Mouse (Mus musculus): ENCODE measurements around the gene Zswim5. TPM values are rescaled to one million over a fixed set of nuclear protein-coding genes. Genes with fewer than 3 reads are reported as not detected.

Gene Zswim5
- polyA plus RNA-seq, 1 experiment = 0.79 TPM

GRCm38 (mm10) chr4:116986400-116987121, 109.4 kb downstream of the Zswim5 start:
- Histone ChIP-seq H3K4me3 (ENCODE audit: insufficient read depth, low read depth, low read length) (no peak overlapping the region), H3K27ac (replicated peaks; ENCODE audit: low read depth, low read length) (no peak overlapping the region), H3K4me1 (ENCODE audit: control insufficient read depth, insufficient read depth, insufficient read length, low read length) (no peaks in the 10 kb centered on the region)

- H3K4me1 ChIP-seq (ENCODE audit: control insufficient read depth, insufficient read depth, insufficient read length, low read length) = no peaks in the 10 kb centered on the region
- H3K27ac ChIP-seq (replicated peaks; ENCODE audit: low read depth, low read length) = no peak overlapping the region
- no peak overlapping the region for H3K4me3 ChIP-seq (ENCODE audit: insufficient read depth, low read depth, low read length)
Measured at GRCm38 (mm10) chr4:116987122-116987456, 109.9 kb downstream of the Zswim5 start.

GRCm38 (mm10) chr4:116989731-116990130, 112.6 kb downstream of the Zswim5 start:
- H3K4me3 ChIP-seq (ENCODE audit: insufficient read depth, low read depth, low read length) = no peak overlapping the region
- H3K4me1 ChIP-seq (ENCODE audit: control insufficient read depth, insufficient read depth, insufficient read length, low read length) = no peaks in the 10 kb centered on the region
- H3K27ac ChIP-seq (replicated peaks; ENCODE audit: low read depth, low read length) = no peak overlapping the region

DNA sequence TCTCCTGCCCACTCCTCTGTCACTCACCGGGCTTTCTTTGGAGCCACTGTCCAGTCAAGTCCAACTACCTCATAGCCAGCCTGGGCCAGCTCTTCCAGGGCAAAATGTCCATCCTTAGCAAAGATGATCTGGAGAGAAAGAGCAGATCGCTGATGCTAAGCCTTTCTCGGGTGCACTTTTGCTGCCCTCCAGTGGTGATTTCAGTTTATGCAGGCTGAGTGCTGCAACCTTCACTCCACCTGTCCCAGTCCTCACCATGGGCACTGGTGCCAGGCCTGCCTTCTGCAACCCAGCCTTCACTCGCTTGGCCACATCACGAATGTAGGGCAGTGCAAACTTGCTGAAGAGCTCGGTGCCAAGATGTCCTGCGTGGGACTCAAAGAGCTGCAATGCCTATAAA, 114.2 kb downstream of the Zswim5 start:
- H3K4me3 ChIP-seq (ENCODE audit: insufficient read depth, low read depth, low read length) = no peak overlapping the region
- no peak overlapping the region for H3K27ac ChIP-seq (replicated peaks; ENCODE audit: low read depth, low read length)
- H3K4me1 ChIP-seq (ENCODE audit: control insufficient read depth, insufficient read depth, insufficient read length, low read length) = peaks cover 4% of the 10 kb centered on the region; the same call in 1 of the 2 replicates

DNA sequence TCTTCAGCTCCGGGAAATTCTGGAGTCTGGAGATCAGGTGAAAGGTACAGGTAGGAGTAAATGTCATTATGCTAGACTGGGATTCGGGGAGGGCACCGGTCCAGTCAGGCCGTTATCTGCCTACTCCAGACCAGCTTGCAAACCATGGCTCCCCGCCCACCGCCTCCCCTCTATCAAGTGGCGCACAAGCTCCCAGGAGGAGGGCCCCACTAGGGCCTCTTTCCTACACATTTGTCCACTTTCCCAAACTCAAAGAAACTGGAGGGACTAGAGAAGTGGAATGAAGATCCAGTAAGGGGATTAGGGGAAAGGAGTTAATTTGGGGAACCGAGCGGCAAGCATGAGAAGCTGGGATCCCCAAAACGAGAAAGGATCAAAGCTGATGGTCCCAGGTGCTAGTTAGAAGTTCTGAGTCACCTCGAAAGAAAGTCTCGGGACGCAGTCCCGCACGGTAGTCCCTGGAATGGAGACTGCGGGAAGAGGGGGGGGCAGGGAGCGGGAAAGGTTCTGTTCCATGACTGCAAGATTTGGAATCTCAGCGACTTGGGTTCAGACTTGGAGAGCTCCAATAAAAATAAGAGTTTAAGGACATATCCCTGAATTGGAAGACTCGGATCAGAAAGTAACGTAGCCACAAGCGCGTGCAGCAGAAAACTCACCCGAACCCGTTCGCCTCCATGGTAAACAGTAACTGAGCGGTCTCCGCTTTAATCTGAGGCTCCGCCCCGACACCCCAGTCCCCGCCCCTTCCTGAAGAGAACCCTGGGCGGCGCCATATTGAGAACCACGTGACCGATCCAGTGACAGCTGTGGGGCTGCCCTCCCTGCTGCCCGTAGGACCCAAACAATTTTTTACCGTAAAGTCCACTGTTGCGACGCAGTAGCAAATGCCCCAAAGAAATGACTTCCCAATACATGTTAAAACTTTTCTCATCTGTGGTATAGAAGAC, 116.8 kb downstream of the Zswim5 start, which contains the start of gene Urod:
Gene Urod (minus strand): TSS at position 742 of the 950 bp plus-strand sequence.
- Histone ChIP-seq H3K27ac (replicated peaks; ENCODE audit: low read depth, low read length) (no peak within 1 kb of the TSS; the same call in 1 of the 2 replicates), H3K4me1 (ENCODE audit: control insufficient read depth, insufficient read depth, insufficient read length, low read length) (peaks cover 4% of the 10 kb centered on the region; the same call in 1 of the 2 replicates), H3K4me3 (ENCODE audit: insufficient read depth, low read depth, low read length) (peak within 1 kb of the TSS; percentile 89)

- Histone ChIP-seq H3K4me3 (ENCODE audit: insufficient read depth, low read depth, low read length) (peak within 1 kb of the TSS; percentile 89), H3K27ac (replicated peaks; ENCODE audit: low read depth, low read length) (no peak within 1 kb of the TSS; the same call in 1 of the 2 replicates), H3K4me1 (ENCODE audit: control insufficient read depth, insufficient read depth, insufficient read length, low read length) (peaks cover 4% of the 10 kb centered on the region; the same call in 1 of the 2 replicates)
Measured at GRCm38 (mm10) chr4:116995131-116995797, 118.1 kb downstream of the Zswim5 start, which contains the start of gene Hectd3. Gene Hectd3, plus strand, starts transcription at chr4:116995317.

DNA sequence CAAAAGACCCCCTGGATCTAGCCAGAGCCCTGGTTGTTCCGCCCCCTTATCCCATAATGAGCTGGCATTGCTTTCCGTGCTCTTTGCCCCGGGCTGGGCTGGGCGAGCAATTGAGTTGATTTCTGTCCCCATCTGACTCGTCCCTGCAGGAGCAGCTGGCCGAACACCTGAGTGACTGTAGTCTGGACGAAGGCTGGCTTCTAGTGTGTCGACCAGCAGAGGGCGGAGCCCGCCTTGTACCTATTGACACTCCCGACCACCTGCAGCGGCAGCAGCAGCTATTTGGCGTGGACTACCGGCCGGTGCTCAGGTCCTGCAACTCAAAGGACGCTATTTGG, 118.6 kb downstream of the Zswim5 start:
- Histone ChIP-seq H3K27ac (replicated peaks; ENCODE audit: low read depth, low read length) (no peak overlapping the region), H3K4me1 (ENCODE audit: control insufficient read depth, insufficient read depth, insufficient read length, low read length) (peaks cover 4% of the 10 kb centered on the region; the same call in 1 of the 2 replicates), H3K4me3 (ENCODE audit: insufficient read depth, low read depth, low read length) (peak overlapping the region; percentile 89)

- H3K27ac ChIP-seq (replicated peaks; ENCODE audit: low read depth, low read length) = no peak overlapping the region
- no peak overlapping the region for H3K4me3 ChIP-seq (ENCODE audit: insufficient read depth, low read depth, low read length)
- H3K4me1 ChIP-seq (ENCODE audit: control insufficient read depth, insufficient read depth, insufficient read length, low read length) = peaks cover 4% of the 10 kb centered on the region; the same call in 1 of the 2 replicates
Measured at GRCm38 (mm10) chr4:116999513-117000154, 122.5 kb downstream of the Zswim5 start.

DNA sequence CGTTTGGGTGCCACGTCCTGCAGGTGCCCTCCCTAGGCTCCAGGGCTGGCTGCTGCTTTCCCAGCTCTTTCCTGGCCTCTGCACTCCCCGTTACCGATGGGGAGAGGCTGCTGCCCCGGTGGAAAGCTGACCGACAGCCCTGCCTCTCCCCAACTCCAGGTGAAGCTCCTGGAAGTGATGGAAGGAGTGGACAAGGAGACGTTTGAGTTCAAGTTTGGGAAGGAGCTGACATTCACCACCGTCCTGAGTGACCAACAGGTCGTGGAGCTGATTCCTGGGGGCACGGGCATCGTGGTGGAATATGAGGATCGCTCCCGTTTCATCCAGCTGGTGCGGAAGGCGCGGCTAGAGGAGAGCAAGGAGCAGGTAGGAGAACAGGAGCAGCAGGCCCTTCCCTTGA, 124.8 kb downstream of the Zswim5 start:
- no peak overlapping the region for H3K27ac ChIP-seq (replicated peaks; ENCODE audit: low read depth, low read length)
- no peaks in the 10 kb centered on the region for H3K4me1 ChIP-seq (ENCODE audit: control insufficient read depth, insufficient read depth, insufficient read length, low read length)
- H3K4me3 ChIP-seq (ENCODE audit: insufficient read depth, low read depth, low read length) = no peak overlapping the region

- H3K27ac ChIP-seq (replicated peaks; ENCODE audit: low read depth, low read length) = no peak overlapping the region
- H3K4me3 ChIP-seq (ENCODE audit: insufficient read depth, low read depth, low read length) = no peak overlapping the region
- H3K4me1 ChIP-seq (ENCODE audit: control insufficient read depth, insufficient read depth, insufficient read length, low read length) = no peaks in the 10 kb centered on the region
Measured at GRCm38 (mm10) chr4:117002543-117003521, 125.7 kb downstream of the Zswim5 start.

- H3K4me3 ChIP-seq (ENCODE audit: insufficient read depth, low read depth, low read length) = no peak overlapping the region
- H3K27ac ChIP-seq (replicated peaks; ENCODE audit: low read depth, low read length) = no peak overlapping the region
- no peaks in the 10 kb centered on the region for H3K4me1 ChIP-seq (ENCODE audit: control insufficient read depth, insufficient read depth, insufficient read length, low read length)
Measured at GRCm38 (mm10) chr4:117004649-117005048, 127.5 kb downstream of the Zswim5 start.

GRCm38 (mm10) chr4:117005611-117006400, 128.6 kb downstream of the Zswim5 start:
- H3K27ac ChIP-seq (replicated peaks; ENCODE audit: low read depth, low read length) = no peak overlapping the region
- H3K4me3 ChIP-seq (ENCODE audit: insufficient read depth, low read depth, low read length) = no peak overlapping the region
- H3K4me1 ChIP-seq (ENCODE audit: control insufficient read depth, insufficient read depth, insufficient read length, low read length) = no peaks in the 10 kb centered on the region

- Histone ChIP-seq H3K4me1 (ENCODE audit: control insufficient read depth, insufficient read depth, insufficient read length, low read length) (no peaks in the 10 kb centered on the region), H3K27ac (replicated peaks; ENCODE audit: low read depth, low read length) (no peak overlapping the region), H3K4me3 (ENCODE audit: insufficient read depth, low read depth, low read length) (no peak overlapping the region)
Measured at GRCm38 (mm10) chr4:117007058-117007457, 129.9 kb downstream of the Zswim5 start.
